ENCODE assay signal across 26 mouse cellular contexts in the genomic region with DNA sequence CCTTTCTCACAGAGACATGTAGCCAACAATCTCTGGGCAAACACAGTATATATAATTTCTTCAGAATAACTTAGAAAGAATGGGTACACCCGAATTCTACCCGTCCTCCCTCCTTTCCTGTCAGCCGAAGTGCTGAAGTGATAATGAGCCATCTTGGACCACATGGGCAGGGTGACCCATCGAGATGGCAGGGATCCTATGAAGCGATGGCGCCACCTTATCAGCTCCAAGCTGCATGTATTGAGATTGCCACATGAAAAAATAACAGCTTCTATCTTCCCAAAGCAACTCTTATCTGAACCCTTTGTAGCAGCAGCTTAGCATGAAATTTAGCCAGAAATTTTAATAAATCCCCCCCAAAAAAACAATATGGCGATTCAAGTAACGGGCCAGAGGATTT.
DNase-seq lines count a peak whose midpoint lies in the region; ATAC-seq and TF ChIP-seq lines count a peak whose summit lies in the region.
"Had no signal": no experiment of that assay in that cellular context is flagged by ENCODE, and none has a peak within 500 bp of the region (broad histone marks: within the 10 kb centered on the region; RNA-seq: fewer than 3 reads in every experiment).

No protein-coding gene starts in this region.

- H3K4me2 ChIP-seq in liver, postnatal 0 days (ENCODE audit: low read depth, low read length), result no peak overlapping the region
- H3K4me2 ChIP-seq in liver, embryonic 12.5 days, result no peak overlapping the region
- H3K4me2 ChIP-seq: heart, embryonic 13.5 days; hindbrain, embryonic 14.5 days; lung, embryonic 15.5 days; midbrain, embryonic 12.5 days; neural tube, embryonic 13.5 days had no signal

- H3K27ac ChIP-seq in liver, postnatal 0 days (ENCODE audit: low read depth), result no peak overlapping the region
- H3K27ac ChIP-seq in liver, embryonic 12.5 days, result no peak overlapping the region
- H3K27ac ChIP-seq: gastrocnemius, adult 2 months; heart, embryonic 13.5 days; hindbrain, embryonic 14.5 days; lung, embryonic 15.5 days; midbrain, embryonic 12.5 days; neural tube, embryonic 13.5 days; stomach, postnatal 0 days had no signal

- H3K27me3 ChIP-seq in liver, postnatal 0 days (ENCODE audit: insufficient read depth, low read length), result no peaks in the 10 kb centered on the region
- no peaks in the 10 kb centered on the region for H3K27me3 ChIP-seq in liver, embryonic 12.5 days (replicated peaks)
- H3K27me3 ChIP-seq: heart, embryonic 13.5 days; lung, embryonic 15.5 days; midbrain, embryonic 12.5 days; neural tube, embryonic 13.5 days had no signal

- H3K9me3 ChIP-seq in liver, postnatal 0 days (ENCODE audit: low read length), result no peaks in the 10 kb centered on the region
- 0 out of 2 replicates have a peak, but pooled peaks cover 5% of the 10 kb centered on the region for H3K9me3 ChIP-seq in liver, embryonic 12.5 days (replicated peaks)
- H3K9me3 ChIP-seq: lung, embryonic 15.5 days had no signal

- no peak overlapping the region for H3K9ac ChIP-seq in liver, postnatal 0 days (replicated peaks)
- no peak overlapping the region for H3K9ac ChIP-seq in liver, embryonic 12.5 days
- H3K9ac ChIP-seq: heart, embryonic 13.5 days; hindbrain, embryonic 14.5 days; lung, embryonic 15.5 days; midbrain, embryonic 12.5 days; neural tube, embryonic 13.5 days had no signal

- TF ChIP-seq EP300 in liver, postnatal 0 days (IDR thresholded peaks at IDR 0.05; ENCODE audit: low read depth), result no peak

- no peak for ATAC-seq in liver, postnatal 0 days
- ATAC-seq in liver, embryonic 12.5 days, result peak; percentile 59
- ATAC-seq: forebrain, embryonic 14.5 days had no signal

- intact Hi-C loops in heart, postnatal 36 days (cut with DNase I), result no loop called here

- H3K4me3 ChIP-seq in liver, postnatal 0 days (ENCODE audit: low read depth, low read length), result no peak overlapping the region
- no peak overlapping the region for H3K4me3 ChIP-seq in liver, embryonic 12.5 days
- H3K4me3 ChIP-seq: gastrocnemius, adult 2 months; heart, embryonic 13.5 days; lung, embryonic 15.5 days; midbrain, embryonic 12.5 days; neural tube, embryonic 13.5 days had no signal

- DNase-seq in heart, adult 18-20 months, result peak; percentile 10 to 22
- no peak for DNase-seq in heart, postnatal 36 days
- DNase-seq in liver, result peak; percentile 11
- no peak for DNase-seq in liver, postnatal 0 days
- DNase-seq in thymus, adult 18-20 months, result no peak
- DNase-seq in retina, postnatal 1 day, result no peak
- DNase-seq: adrenal gland, postnatal 14 days; cerebellum, adult 11 months; cerebellum, adult 9-10 months; cerebellum, postnatal 36 days; gastrocnemius, adult 2 months; gastrocnemius, postnatal 36 days; kidney, adult 11 months; kidney, postnatal 25 days; lung, postnatal 36 days; right cerebral cortex, postnatal 4 days; thymus, adult 2 months; thymus, postnatal 36 days had no signal

- no peak for TF ChIP-seq CTCF in liver, postnatal 0 days (IDR thresholded peaks at IDR 0.05; ENCODE audit: low read depth)

- 64% methylated on average over 8 of the region's 8 CpGs for WGBS in liver, postnatal 0 days (ENCODE audit: insufficient replicate concordance)
- 65% methylated on average over 8 of the region's 8 CpGs for WGBS in liver, embryonic 12.5 days (ENCODE audit: insufficient replicate concordance)

- no peaks in the 10 kb centered on the region for H3K4me1 ChIP-seq in liver, postnatal 0 days (ENCODE audit: insufficient read depth)
- H3K4me1 ChIP-seq in liver, embryonic 12.5 days, result no peaks in the 10 kb centered on the region
- H3K4me1 ChIP-seq: lung, embryonic 15.5 days; neural tube, embryonic 13.5 days had no signal

- no peaks in the 10 kb centered on the region for H3K36me3 ChIP-seq in liver, postnatal 0 days (replicated peaks; ENCODE audit: insufficient read depth, low read length)
- no peaks in the 10 kb centered on the region for H3K36me3 ChIP-seq in liver, embryonic 12.5 days
- H3K36me3 ChIP-seq: lung, embryonic 15.5 days; midbrain, embryonic 12.5 days had no signal

Comparison
In these comparisons a context has a peak if more than half of its experiments do, and no peak if none do; other contexts are left out.
1. DNase-seq: peak in heart, adult 18-20 months (2 of 2) and liver (single experiment); none in heart, postnatal 36 days (0 of 2), liver, postnatal 0 days (single experiment), thymus, adult 18-20 months (0 of 2) and retina, postnatal 1 day (single experiment).